Mouse (Mus musculus): ENCODE data around the gene Rnpep.

DNA sequence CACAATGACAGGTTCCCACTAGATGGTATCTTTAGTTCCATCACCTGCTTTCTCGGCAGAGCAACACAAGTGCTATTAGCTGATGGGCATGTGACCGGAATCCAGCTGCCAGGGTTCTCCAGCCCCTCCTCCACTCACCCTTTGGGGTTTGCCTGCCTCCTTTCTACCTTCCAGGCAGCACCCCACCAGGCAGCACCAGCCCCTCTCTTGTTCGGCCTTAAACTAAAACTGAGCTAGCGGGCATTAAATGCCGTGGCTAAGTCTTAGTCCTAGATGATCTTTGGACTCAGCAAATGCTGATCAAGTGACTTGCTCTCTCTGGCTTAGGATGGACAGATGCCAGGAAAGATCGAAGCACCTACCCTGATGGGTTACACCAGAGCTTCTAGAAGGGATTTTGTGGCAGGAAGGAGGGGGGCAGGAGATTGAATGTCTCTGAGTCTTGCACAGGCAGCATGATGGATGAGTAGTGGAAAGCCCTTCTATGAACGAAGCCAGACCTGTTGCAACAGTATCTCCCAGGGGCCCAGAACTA is 39.5 kb upstream of the Rnpep start:
- TF ChIP-seq CTCF (IDR thresholded peaks at IDR 0.05; ENCODE audit: control insufficient read depth, insufficient read depth, insufficient replicate concordance, low read depth, low read length) (no peak), POLR2A (IDR thresholded peaks at IDR 0.05; ENCODE audit: control insufficient read depth, low read depth, low read length) (no peak)

Data from testis, adult 2 months (tissue).